Mouse (Mus musculus) limb, embryonic 13.5 days (tissue): ENCODE measurements at regions not wholly inside any gene's neighbourhood (a gene's known extent, or its start where the extent isn't known, plus 50 kb on each side); places are given as distances from the start of the nearest gene placed in this dataset.

Source experiments
- ATAC-seq: fragments of 200-750 bp; cut with Nextera tagmentation; 2 replicates; pipeline ENCODE4 v1.8.0; 2017; ENCODE audit warnings: low read depth, moderate number of reproducible peaks, moderate TSS enrichment; ENCODE audit not compliant: low FRiP score
- H3K27ac ChIP-seq: fragments of 300-500 bp; sonication (generic); 2 replicates; pipeline ENCODE4 v1.5.1; 2015; ENCODE audit warnings: inconsistent platforms, mild to moderate bottlenecking, moderate library complexity
- H3K27me3 ChIP-seq: fragments of 300-500 bp; sonication (generic); 2 replicates; pipeline ENCODE4 v1.6.1; 2015; ENCODE audit warnings: mild to moderate bottlenecking, inconsistent platforms
- H3K36me3 ChIP-seq: fragments of 300-500 bp; sonication (generic); 2 replicates; pipeline ENCODE4 v1.6.1; 2015; ENCODE audit warnings: inconsistent platforms, mild to moderate bottlenecking, moderate library complexity
- H3K4me1 ChIP-seq: fragments of 300-500 bp; sonication (generic); 2 replicates; pipeline ENCODE4 v1.6.1; 2015; ENCODE audit warnings: inconsistent platforms
- H3K4me2 ChIP-seq: fragments of 300-500 bp; sonication (generic); replicated peaks from 2 replicates; pipeline ENCODE4 v1.6.1; 2015; ENCODE audit warnings: inconsistent platforms, mild to moderate bottlenecking, moderate library complexity
- H3K4me3 ChIP-seq: fragments of 300-500 bp; sonication (generic); 2 replicates; pipeline ENCODE4 v1.5.1; 2015; ENCODE audit warnings: moderate library complexity, mild to moderate bottlenecking, inconsistent platforms
- H3K9ac ChIP-seq: fragments of 300-500 bp; sonication (generic); 2 replicates; pipeline ENCODE4 v1.6.1; 2015; ENCODE audit warnings: mild to moderate bottlenecking, inconsistent platforms
- H3K9me3 ChIP-seq: fragments of 300-500 bp; sonication (generic); 2 replicates; pipeline ENCODE4 v1.6.1; 2016; ENCODE audit warnings: inconsistent platforms
- WGBS: fragments of 180-500 bp; shearing (Covaris S2); methylation state at CpG from one replicate; pipeline ENCODE4 v1.1.7; 2015; 5-methylcytosine and 5-hydroxymethylcytosine counted together

- H3K4me2 ChIP-seq: no peak overlapping the region
- H3K4me3 ChIP-seq: no peak overlapping the region
- 66% methylated on average over 3 of the region's 3 CpGs for whole genome bisulfite sequencing
- no peak for ATAC-seq
- no peak overlapping the region for H3K27ac ChIP-seq
- no peak overlapping the region for H3K9ac ChIP-seq
- H3K9me3 ChIP-seq: no peaks in the 10 kb centered on the region
- H3K4me1 ChIP-seq: no peaks in the 10 kb centered on the region
- 0 out of 2 replicates have a peak, but pooled peaks cover 1% of the 10 kb centered on the region for H3K27me3 ChIP-seq
- H3K36me3 ChIP-seq: no peaks in the 10 kb centered on the region
Measured at GRCm38 (mm10) chr1:165086131-165086530, 74.4 kb downstream of the Tbx19 start.

DNA sequence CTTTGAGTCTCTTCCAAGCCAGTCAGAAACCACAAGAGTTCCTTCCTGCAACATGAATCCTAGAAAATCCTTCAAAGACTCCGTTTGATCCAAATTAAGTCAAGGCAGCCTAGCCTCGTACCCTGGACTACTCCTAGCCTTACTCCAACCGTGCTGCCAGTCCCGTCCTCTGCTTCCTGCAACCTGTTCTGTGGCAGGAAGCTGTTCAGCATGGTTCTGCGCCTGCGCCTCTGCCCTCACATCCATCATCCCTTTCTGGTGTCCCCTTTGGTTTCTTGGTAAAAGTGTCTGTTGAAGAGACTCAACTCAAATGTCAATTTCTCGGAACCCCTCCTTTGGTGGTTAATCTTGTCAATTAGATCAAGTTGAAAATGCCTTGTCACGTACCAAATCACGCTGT is 75.8 kb downstream of the Tbx19 start:
- no peaks in the 10 kb centered on the region for H3K36me3 ChIP-seq
- H3K9me3 ChIP-seq: no peaks in the 10 kb centered on the region
- no peaks in the 10 kb centered on the region for H3K4me1 ChIP-seq
- no peak overlapping the region for H3K9ac ChIP-seq
- H3K27ac ChIP-seq: no peak overlapping the region
- ATAC-seq: no peak
- no peak overlapping the region for H3K4me2 ChIP-seq
- WGBS: 78% methylated on average over 9 of the region's 9 CpGs
- no peaks in the 10 kb centered on the region for H3K27me3 ChIP-seq
- H3K4me3 ChIP-seq: no peak overlapping the region

DNA sequence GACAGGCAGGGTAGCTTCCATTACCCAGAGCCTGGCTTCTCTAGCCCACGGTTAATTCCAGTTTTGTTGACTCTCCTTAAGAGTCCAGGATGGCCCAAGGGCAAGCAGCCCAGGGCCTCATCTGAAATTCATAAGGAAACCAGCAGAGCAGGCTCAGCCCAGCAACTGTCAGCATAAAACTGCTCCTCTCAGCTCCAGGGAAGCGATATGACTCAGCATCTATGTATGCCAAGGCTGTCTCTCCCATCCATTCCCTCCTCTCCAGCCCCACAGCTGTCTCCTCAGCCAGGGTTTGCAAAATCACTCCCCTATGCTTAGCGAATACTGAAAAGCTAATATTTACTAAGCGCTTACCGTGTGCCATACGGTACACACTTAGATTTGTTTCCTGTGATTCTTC is 76.4 kb downstream of the Tbx19 start:
- Histone ChIP-seq H3K4me2 (no peak overlapping the region), H3K9me3 (no peaks in the 10 kb centered on the region), H3K4me1 (no peaks in the 10 kb centered on the region), H3K27ac (no peak overlapping the region), H3K4me3 (no peak overlapping the region), H3K27me3 (no peaks in the 10 kb centered on the region), H3K9ac (no peak overlapping the region), H3K36me3 (no peaks in the 10 kb centered on the region)
- 86% methylated on average over 6 of the region's 6 CpGs for WGBS
- ATAC-seq: no peak

GRCm38 (mm10) chr1:165080351-165080750 is 80.2 kb downstream of the Tbx19 start:
- 87% methylated on average over 9 of the region's 9 CpGs for WGBS
- no peak overlapping the region for H3K27ac ChIP-seq

GRCm38 (mm10) chr1:165077313-165077712 is 83.3 kb downstream of the Tbx19 start:
- no peaks in the 10 kb centered on the region for H3K9me3 ChIP-seq
- H3K27ac ChIP-seq: no peak overlapping the region
- H3K4me1 ChIP-seq: no peaks in the 10 kb centered on the region; the same call in 1 of the 2 replicates
- H3K27me3 ChIP-seq: no peaks in the 10 kb centered on the region
- ATAC-seq: no peak
- H3K36me3 ChIP-seq: no peaks in the 10 kb centered on the region
- no peak overlapping the region for H3K4me2 ChIP-seq
- H3K9ac ChIP-seq: no peak overlapping the region
- no peak overlapping the region for H3K4me3 ChIP-seq
- WGBS: 77% methylated on average over 4 of the region's 4 CpGs

More at GRCm38 (mm10) chr1:165080351-165080750, 80.2 kb downstream of the Tbx19 start:
- no peak for ATAC-seq
- no peak overlapping the region for H3K4me2 ChIP-seq
- no peaks in the 10 kb centered on the region for H3K9me3 ChIP-seq
- H3K4me1 ChIP-seq: no peaks in the 10 kb centered on the region; the same call in 1 of the 2 replicates
- H3K9ac ChIP-seq: no peak overlapping the region
- H3K27me3 ChIP-seq: no peaks in the 10 kb centered on the region
- H3K36me3 ChIP-seq: no peaks in the 10 kb centered on the region
- no peak overlapping the region for H3K4me3 ChIP-seq

GRCm38 (mm10) chr1:165075301-165076082 is 85.1 kb downstream of the Tbx19 start:
- no peaks in the 10 kb centered on the region for H3K36me3 ChIP-seq
- H3K9ac ChIP-seq: no peak overlapping the region
- ATAC-seq: peak; percentile 78
- H3K27ac ChIP-seq: no peak overlapping the region
- no peak overlapping the region for H3K4me2 ChIP-seq
- H3K9me3 ChIP-seq: no peaks in the 10 kb centered on the region
- 42% methylated on average over 5 of the region's 5 CpGs for WGBS
- no peak overlapping the region for H3K4me3 ChIP-seq
- no peaks in the 10 kb centered on the region for H3K27me3 ChIP-seq
- H3K4me1 ChIP-seq: no peaks in the 10 kb centered on the region; the same call in 1 of the 2 replicates

DNA sequence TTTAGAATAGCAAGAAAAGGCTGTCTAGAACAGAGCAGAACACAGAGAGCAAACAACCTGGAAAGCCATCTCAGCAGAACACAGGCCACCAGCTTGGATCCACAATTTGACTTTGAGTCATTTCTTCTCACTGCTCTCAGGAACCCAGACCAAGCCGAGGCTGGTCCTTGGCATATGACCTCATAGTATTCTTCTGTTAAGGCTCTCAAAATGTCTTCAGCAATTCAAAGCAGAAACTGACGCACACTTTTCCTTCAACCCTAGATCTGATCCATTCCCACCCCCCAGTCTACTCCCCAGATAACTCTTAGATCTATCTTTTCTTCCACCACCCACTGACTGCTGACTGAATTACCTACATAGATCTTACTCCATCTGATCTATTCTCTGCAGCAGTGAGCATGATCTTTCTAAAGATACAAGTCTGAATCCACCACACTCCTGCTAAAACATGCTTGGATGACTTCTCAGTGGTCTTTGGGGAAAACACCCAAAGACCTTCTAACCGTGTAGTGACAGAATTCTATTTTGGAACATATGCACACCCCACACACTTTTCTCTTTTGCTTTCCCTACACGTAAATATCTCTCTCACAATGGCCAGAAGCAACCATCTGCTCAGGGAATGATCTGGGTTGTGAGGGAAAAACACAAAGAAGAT is 88.6 kb downstream of the Tbx19 start:
- Histone ChIP-seq H3K27ac (no peak overlapping the region), H3K27me3 (no peaks in the 10 kb centered on the region), H3K4me1 (no peaks in the 10 kb centered on the region; the same call in 1 of the 2 replicates), H3K9me3 (no peaks in the 10 kb centered on the region), H3K9ac (no peak overlapping the region), H3K36me3 (no peaks in the 10 kb centered on the region), H3K4me3 (no peak overlapping the region), H3K4me2 (no peak overlapping the region)
- 91% methylated on average over 4 of the region's 4 CpGs for WGBS
- no peak for ATAC-seq

GRCm38 (mm10) chr1:165064981-165065380 is 95.6 kb downstream of the Tbx19 start:
- Histone ChIP-seq H3K9me3 (no peaks in the 10 kb centered on the region), H3K27ac (no peak overlapping the region), H3K9ac (no peak overlapping the region), H3K36me3 (no peaks in the 10 kb centered on the region), H3K4me2 (no peak overlapping the region), H3K4me3 (no peak overlapping the region), H3K4me1 (no peaks in the 10 kb centered on the region), H3K27me3 (no peaks in the 10 kb centered on the region)
- WGBS: 81% methylated on average over 5 of the region's 5 CpGs
- no peak for ATAC-seq

DNA sequence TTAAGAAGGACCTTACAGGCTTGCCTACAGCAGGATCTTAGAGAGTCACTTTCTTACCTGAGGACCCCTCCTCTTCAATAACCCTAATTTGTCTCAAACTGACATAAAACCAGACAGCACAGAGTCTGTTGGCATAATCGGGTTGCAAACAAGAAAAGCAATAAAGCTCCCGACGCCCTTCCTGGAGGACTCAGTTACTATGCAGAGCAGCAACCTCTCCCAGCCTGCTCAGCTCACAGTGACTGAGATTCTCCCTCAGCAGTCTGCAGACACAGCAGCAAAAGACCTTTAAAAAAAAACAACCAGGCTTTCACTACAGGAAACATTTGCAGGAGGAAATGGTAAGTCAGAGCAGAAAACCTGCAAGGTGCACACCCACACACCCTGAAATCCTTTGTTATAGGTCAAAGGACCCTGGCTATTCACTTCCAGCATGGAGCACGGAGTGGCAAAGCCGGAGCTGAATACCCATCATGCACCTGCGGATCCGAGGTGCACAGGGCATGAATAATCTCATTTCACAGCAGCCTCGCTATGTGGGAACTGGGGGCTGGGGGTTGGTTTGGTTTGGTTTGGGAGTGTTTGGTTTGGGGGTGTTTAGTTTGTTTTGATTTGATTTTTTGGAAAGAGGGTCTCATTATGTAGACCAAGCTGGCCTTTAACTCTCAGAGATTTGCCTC is 97.6 kb downstream of the Tbx19 start:
- Histone ChIP-seq H3K4me1 (no peaks in the 10 kb centered on the region), H3K27ac (no peak overlapping the region), H3K27me3 (no peaks in the 10 kb centered on the region), H3K9me3 (no peaks in the 10 kb centered on the region), H3K9ac (no peak overlapping the region), H3K4me2 (no peak overlapping the region), H3K36me3 (no peaks in the 10 kb centered on the region), H3K4me3 (no peak overlapping the region)
- WGBS: 63% methylated on average over 8 of the region's 8 CpGs
- ATAC-seq: no peak

DNA sequence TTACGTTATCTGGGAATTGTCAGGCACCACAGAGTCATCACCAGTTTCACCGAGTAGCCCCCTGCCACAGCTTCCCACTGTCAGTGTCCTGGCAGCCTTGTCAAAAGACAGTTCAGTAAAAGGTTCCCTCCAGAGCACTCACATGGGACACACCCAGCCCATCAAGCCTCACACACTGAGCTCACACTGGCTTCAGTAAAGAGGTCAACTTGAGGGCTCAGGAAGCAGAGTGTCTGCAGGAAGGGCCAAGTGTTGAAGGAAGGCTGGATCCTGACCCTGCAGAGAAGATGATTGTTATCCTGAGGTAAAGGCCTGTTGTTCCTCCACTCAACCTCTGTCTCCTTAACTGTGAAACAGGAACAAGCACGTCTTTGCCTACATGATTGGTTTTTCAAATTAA is 99.2 kb downstream of the Tbx19 start:
- Histone ChIP-seq H3K4me3 (no peak overlapping the region), H3K9me3 (no peaks in the 10 kb centered on the region), H3K36me3 (no peaks in the 10 kb centered on the region), H3K9ac (no peak overlapping the region), H3K27ac (no peak overlapping the region), H3K27me3 (no peaks in the 10 kb centered on the region), H3K4me2 (no peak overlapping the region), H3K4me1 (no peaks in the 10 kb centered on the region)
- WGBS: 74% methylated on average over 3 of the region's 3 CpGs
- ATAC-seq: no peak

- H3K9me3 ChIP-seq: no peaks in the 10 kb centered on the region
- ATAC-seq: no peak
- no peaks in the 10 kb centered on the region for H3K4me1 ChIP-seq
Measured at GRCm38 (mm10) chr1:165054245-165054644, 106.3 kb downstream of the Tbx19 start.

DNA sequence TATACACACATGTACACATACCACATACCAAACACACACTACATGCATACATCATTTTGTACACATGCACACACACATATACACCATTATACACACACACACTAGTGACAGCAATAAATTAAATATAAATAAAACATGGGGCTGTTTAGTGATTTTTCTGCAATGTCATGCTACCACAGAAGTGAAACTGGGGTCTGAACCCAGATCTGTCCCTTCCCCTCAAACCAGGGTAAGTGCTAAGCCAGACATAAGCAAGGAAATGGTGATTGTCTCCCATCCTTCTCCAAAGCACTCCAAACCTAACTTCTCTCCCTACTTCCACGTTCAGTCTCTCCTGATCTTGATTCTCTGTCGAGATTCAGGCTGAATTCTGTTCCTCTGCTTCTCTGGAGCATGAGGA is 109.3 kb downstream of the Tbx19 start:
- Histone ChIP-seq H3K4me2 (no peak overlapping the region), H3K4me3 (no peak overlapping the region), H3K27me3 (no peaks in the 10 kb centered on the region), H3K36me3 (no peaks in the 10 kb centered on the region), H3K9me3 (no peaks in the 10 kb centered on the region), H3K9ac (no peak overlapping the region), H3K4me1 (no peaks in the 10 kb centered on the region), H3K27ac (no peak overlapping the region)
- WGBS: 57% methylated on average over 2 of the region's 2 CpGs
- ATAC-seq: no peak

More at GRCm38 (mm10) chr1:165054245-165054644, 106.3 kb downstream of the Tbx19 start:
- H3K9ac ChIP-seq: no peak overlapping the region
- H3K27ac ChIP-seq: no peak overlapping the region
- no peak overlapping the region for H3K4me2 ChIP-seq
- H3K4me3 ChIP-seq: no peak overlapping the region
- no peaks in the 10 kb centered on the region for H3K27me3 ChIP-seq
- 78% methylated on average over 6 of the region's 6 CpGs for WGBS
- H3K36me3 ChIP-seq: no peaks in the 10 kb centered on the region
